Mouse (Mus musculus) cerebellum, adult 8-10 months (tissue): ENCODE measurements around the gene Sema5a.

Source experiments
- DNase-seq: peaks from one replicate; pipeline ENCODE4 v3.0.0; 2022

The Sema5a gene

DNA sequence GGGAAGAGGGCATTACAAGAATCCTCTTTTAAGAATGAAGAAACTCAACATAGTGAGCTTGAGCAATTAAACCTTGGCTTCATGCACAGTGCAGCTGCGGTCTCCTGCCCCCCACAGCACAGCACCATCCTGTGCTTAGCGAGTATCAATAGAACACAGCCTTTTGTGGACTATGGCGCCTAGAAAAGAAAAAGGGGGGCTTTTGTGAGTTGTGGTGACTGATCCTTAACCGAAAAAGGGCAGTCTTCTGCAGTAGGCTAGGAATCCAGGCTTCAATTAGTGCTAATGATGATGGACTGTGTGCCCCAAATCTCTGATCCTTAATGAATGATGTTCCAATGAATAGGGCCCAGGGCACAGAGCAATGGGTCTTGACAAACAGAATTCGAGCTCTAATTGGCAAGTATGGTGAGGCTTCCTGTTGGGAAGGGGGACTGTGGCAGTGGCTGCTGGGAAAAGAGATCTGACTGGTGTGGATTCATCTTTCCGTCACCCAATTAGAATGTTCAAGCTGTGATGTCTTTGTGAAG is 324.3 kb downstream of the Sema5a start:
- no peak for DNase-seq

DNA sequence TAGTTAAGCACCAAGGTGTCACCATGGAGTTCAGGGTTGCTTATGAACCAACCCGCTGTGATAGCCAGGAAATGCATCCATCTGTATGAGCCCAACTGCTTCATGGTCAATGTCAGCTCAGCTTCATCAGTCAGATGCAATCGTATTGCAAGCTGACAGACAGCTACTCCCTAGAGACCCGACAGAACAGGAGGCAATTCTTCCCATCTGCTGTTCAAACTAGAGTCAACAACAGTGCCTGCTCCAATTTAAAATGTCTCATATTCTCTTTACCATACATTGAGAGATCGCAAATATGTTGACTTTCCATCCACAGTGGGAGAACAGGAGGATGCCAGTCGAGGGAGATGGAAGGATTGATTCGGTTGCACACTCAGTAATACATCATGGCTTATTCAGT is 329.7 kb downstream of the Sema5a start:
- no peak for DNase-seq

DNA sequence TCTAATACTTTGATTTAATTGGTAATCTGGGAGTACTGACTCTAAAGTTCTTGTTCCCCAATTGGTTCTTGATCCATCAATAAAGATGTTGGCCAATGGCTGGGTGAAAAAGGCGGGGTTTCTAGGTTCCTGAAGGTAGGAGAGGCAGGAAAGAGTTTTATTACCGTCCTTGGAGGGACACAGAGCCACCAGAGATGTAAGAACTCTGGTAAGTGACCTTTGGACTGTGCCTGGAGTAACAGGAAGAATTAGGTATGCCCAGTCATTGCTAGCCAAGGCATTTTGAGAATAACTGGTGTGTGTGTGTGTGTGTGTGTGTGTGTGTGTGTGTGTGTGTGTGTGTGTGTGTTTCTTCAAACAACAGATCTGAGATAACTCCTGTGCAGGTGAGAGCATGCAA is 330.6 kb downstream of the Sema5a start:
- DNase-seq: no peak

DNA sequence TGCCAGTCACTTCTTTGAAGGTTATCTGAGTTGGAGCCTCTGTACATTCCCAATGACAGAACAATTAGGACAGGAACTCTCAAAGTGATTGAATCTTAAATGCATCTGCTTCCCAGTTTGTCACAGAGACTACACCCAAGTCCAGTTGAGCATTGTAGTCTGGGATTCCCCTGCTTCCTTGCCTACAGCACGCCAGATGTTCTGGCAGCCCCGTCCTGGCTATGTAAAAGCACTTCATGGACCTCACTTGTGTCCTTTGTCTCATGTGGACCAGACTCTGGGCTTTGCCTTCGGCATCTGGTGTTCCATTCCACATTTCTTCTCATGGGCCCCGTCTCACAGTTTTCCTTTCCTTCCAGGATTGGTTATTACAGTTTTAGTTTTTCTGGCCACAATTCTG is 334.7 kb downstream of the Sema5a start:
- no peak for DNase-seq

DNA sequence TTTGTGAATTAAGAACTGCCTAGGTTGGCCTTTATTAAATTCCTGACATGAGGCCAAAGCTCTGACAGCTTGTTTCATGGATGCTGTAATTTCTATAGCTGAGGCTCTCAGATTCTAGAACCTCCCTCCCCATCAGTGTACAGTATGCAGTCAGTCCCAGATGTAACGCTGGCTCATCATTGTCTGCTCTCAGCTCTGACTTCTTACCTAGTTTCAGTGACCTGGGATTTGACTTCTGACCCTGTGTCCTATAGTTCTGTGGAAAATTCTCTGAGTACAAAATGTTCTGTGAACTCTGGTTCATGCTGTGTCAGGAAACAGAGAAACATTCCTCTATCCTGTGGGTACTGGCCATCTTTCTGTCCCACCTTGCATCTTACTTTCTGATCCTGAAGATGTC is 346.0 kb downstream of the Sema5a start:
- no peak for DNase-seq

DNA sequence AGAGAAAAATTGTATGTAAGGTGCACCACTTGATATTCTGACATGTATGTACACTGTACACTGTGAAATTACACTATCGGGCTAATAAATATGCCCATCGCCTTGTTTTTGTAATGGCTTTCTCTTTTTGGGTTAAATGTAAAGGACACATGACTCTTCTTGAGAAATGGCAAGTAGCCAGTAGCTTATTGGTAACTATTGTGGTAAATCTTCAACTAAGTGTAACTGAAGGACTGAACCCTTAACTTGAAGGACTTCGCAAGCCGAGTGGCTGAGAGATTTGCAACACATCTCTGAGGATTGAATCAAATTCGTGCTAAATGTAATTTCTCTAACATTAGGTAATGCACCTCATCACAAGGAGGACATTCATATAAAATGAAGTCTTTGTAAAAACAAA is 349.1 kb downstream of the Sema5a start:
- DNase-seq: no peak

GRCm38 (mm10) chr15:32596574-32596973 is 352.0 kb downstream of the Sema5a start:
- DNase-seq: no peak

- DNase-seq: no peak
Observed at GRCm38 (mm10) chr15:32597189-32597588, 352.6 kb downstream of the Sema5a start.

DNA sequence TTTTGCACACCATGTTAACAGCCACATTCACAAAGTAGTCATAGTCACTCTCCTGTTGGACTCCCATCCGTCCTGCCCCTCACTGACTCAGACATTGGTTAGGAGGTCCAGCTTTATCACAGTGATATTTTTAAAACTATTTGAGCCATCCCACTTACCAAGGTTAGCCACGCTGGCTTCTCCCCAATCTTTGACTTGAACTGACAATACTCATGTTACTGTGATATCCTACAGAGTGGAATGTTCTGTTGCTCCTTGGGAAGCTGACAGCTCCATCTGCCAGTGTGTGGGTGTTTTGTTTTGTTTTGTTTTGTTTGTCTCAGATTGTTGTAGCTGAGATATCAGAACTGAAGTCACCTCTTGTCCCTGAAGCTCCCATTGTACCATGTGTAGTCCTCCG is 362.6 kb downstream of the Sema5a start:
- DNase-seq: no peak

DNA sequence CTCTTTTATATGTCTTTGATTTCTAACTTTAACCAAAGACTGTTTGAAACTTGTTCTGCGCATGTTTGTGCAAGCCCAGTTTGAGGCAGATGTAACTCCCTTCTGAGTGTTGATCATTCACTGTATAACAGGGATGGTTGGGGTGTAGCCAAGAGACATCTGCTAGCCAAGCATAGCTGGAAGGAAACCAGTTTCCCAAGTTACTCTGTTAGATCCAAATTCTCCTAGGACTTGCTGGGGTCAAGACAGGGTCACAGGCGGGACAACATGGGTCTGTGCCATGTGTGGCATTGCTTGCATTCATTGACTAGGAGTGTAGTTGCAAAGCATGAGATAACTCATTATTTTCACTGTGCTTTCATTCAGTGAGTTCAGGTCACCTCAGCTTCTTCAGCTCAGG is 366.2 kb downstream of the Sema5a start:
- DNase-seq: no peak

- DNase-seq: no peak
Observed at GRCm38 (mm10) chr15:32611201-32611600, 366.6 kb downstream of the Sema5a start.

- DNase-seq: no peak
Observed at GRCm38 (mm10) chr15:32613718-32614117, 369.1 kb downstream of the Sema5a start.

GRCm38 (mm10) chr15:32615773-32616172 is 371.2 kb downstream of the Sema5a start:
- no peak for DNase-seq

- DNase-seq: no peak
Observed at GRCm38 (mm10) chr15:32619199-32619598, 374.6 kb downstream of the Sema5a start.

DNA sequence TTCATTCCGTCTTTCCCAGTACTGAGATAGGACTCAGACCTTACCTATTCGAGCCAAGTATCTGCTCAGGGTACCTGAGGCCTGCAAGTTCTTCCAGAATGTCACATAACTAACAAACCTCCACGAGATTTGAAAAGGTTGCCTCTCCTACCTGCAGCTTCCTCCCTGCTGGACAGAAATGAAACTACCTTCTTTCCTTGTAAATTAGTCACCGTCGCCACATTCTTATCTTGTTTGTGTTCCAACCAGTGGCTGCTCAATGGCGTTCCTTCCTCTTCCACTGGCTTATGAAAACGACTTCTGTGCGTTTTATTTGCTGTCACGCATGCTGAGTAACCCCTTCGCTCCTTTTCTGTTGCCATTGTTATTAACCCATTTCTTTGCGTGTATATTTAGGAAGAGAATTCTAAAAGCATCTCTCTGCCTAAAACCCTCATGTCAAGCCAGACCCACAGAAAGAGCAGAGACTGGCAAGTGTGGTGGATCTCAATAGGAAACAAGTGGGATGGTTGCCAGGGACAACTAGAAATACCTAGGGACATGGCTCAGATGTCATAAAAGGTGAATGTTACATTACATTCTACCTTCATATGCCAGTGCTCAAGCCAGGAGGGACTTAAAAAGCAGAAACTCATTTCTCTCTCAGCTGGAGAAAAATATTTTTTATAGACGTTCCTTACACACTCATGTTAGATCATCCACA is 378.6 kb downstream of the Sema5a start:
- no peak for DNase-seq

- no peak for DNase-seq
Observed at GRCm38 (mm10) chr15:32624106-32624505, 379.5 kb downstream of the Sema5a start.

- DNase-seq: no peak
Observed at GRCm38 (mm10) chr15:32626031-32626430, 381.4 kb downstream of the Sema5a start.

- DNase-seq: no peak
Observed at GRCm38 (mm10) chr15:32633713-32634112, 389.1 kb downstream of the Sema5a start.

- DNase-seq: no peak
Observed at GRCm38 (mm10) chr15:32637879-32638278, 393.3 kb downstream of the Sema5a start.

GRCm38 (mm10) chr15:32647061-32647687 is 402.6 kb downstream of the Sema5a start:
- no peak for DNase-seq

GRCm38 (mm10) chr15:32654046-32654445 is 409.4 kb downstream of the Sema5a start:
- DNase-seq: no peak

GRCm38 (mm10) chr15:32656017-32656416 is 411.4 kb downstream of the Sema5a start:
- DNase-seq: no peak

DNA sequence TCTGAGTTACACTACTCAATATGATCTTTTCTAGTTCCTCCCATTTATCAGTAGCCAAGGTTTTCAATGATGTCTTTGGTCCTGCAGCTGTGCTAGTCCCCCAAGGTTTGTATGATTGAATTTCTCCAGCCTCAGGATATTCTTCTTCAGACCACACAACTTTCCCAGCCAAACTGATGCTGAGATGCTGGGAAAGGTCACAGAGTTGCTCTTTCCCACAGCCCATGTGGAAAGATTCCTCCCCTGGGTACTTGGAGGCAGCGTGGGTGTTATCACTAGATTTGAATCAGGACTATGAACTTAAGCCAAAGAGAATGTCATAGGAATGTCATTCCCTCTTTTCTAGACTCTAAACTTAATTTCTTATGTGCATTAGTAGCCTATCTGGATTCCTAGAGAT is 431.8 kb downstream of the Sema5a start:
- DNase-seq: no peak

DNA sequence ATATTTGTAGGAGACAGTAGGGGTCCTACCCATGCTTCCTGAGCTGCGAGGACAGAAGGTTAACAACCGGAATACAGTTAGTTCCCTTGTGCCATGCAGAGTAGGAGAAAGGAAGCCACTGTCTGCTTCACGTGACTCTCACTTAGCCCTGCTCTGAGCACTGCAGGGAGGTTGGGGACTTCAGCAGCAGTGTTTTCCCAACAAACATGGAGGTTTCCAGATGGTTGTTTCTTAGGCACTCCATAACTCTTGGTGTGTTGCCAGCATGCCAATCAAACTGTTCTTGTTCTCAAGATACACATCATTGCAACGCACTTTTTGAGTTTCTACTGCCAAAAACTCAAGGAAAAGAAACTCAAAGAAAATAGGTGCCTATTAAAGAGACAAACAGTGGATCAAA is 440.5 kb downstream of the Sema5a start:
- DNase-seq: no peak

- no peak for DNase-seq
Observed at GRCm38 (mm10) chr15:32691021-32691420, 446.4 kb downstream of the Sema5a start.
